Mouse (Mus musculus): Measurements from ENCODE around the gene Bcas3. TPM values are rescaled to one million over a fixed set of nuclear protein-coding genes. Genes with fewer than 3 reads are reported as not detected.

Bcas3 gene
- polyA plus RNA-seq, 1 experiment: 37.8 TPM

GRCm38 (mm10) chr11:85777950-85778349 is 425.0 kb downstream of the Bcas3 start:
- Histone ChIP-seq H3K9ac (ENCODE audit: low read depth, poor library complexity, severe bottlenecking) (no peak overlapping the region), H3K27me3 (ENCODE audit: control insufficient read depth, insufficient read depth, low read length, poor library complexity, severe bottlenecking) (no peaks in the 10 kb centered on the region), H3K36me3 (ENCODE audit: control insufficient read depth, insufficient read depth, low read length, poor library complexity, severe bottlenecking) (no peaks in the 10 kb centered on the region), H3K27ac (ENCODE audit: insufficient read depth, low read length) (no peak overlapping the region), H3K4me1 (ENCODE audit: control insufficient read depth, insufficient read depth, low read length) (no peaks in the 10 kb centered on the region), H3K9me3 (replicated peaks; ENCODE audit: control insufficient read depth, insufficient read depth, low read length, poor library complexity, severe bottlenecking) (no peaks in the 10 kb centered on the region), H3K4me3 (ENCODE audit: low read depth, low read length) (no peak overlapping the region)
- TF ChIP-seq EP300 (IDR thresholded peaks at IDR 0.05; ENCODE audit: insufficient read depth, low read depth, low read length) (no peak), POLR2A (IDR thresholded peaks at IDR 0.05; ENCODE audit: insufficient read depth, low read length) (no peak), CTCF (IDR thresholded peaks at IDR 0.05; ENCODE audit: low read depth, low read length) (no peak)

DNA sequence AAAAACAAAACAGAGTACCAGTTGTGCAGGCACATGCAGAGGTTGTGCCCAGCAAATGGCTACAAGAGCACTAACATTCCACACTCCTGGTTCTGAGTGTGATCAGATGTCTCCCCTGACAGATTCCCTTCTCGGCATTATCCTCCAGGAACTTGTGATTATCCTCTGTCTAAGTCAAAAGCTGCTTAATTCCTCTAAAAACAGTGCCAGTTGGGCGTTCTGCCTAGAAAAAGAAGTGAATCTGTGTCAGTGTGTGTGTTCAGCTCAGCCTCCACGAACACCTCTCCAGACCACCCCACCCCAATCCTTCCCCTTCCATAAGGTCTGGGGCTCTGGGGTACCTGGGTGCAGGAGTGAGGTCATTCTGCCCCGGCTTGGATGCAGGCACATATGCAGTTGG is 427.3 kb downstream of the Bcas3 start:
- Histone ChIP-seq H3K9ac (ENCODE audit: low read depth, poor library complexity, severe bottlenecking) (no peak overlapping the region), H3K9me3 (replicated peaks; ENCODE audit: control insufficient read depth, insufficient read depth, low read length, poor library complexity, severe bottlenecking) (no peaks in the 10 kb centered on the region), H3K27me3 (ENCODE audit: control insufficient read depth, insufficient read depth, low read length, poor library complexity, severe bottlenecking) (no peaks in the 10 kb centered on the region), H3K4me3 (ENCODE audit: low read depth, low read length) (no peak overlapping the region), H3K36me3 (ENCODE audit: control insufficient read depth, insufficient read depth, low read length, poor library complexity, severe bottlenecking) (no peaks in the 10 kb centered on the region), H3K27ac (ENCODE audit: insufficient read depth, low read length) (no peak overlapping the region), H3K4me1 (ENCODE audit: control insufficient read depth, insufficient read depth, low read length) (no peaks in the 10 kb centered on the region)
- TF ChIP-seq POLR2A (IDR thresholded peaks at IDR 0.05; ENCODE audit: insufficient read depth, low read length) (no peak), EP300 (IDR thresholded peaks at IDR 0.05; ENCODE audit: insufficient read depth, low read depth, low read length) (no peak), CTCF (IDR thresholded peaks at IDR 0.05; ENCODE audit: low read depth, low read length) (no peak)

DNA sequence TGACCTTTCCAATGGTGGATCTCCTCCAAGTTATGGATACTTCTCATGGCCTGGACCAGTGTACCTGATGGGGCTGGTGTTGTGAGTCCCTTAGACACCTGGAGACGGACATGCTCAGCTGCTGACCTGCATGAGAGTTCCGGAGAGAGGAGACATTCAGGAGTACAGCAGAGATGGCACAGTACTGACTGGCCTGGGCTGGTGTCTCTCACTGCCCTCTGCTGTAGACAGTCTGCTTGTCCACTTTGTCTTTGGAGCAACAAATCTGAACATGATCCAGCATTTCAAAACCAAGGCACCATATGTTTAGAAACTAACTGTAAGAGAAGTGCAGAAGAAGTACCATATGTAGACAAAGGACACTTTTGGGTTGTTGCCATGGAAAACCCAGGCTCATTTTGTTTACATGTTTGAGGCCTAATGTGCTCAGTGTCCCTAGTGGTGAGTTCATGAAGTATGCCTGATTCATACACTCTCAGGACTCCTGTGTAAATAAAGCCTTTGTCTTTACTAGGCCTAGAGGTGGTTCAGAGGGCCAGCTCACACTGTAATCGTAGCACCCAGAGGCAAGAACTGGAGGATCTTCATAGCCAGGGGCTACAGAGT is 433.2 kb downstream of the Bcas3 start:
- H3K27me3 ChIP-seq (ENCODE audit: control insufficient read depth, insufficient read depth, low read length, poor library complexity, severe bottlenecking): no peaks in the 10 kb centered on the region
- no peak overlapping the region for H3K9ac ChIP-seq (ENCODE audit: low read depth, poor library complexity, severe bottlenecking)
- TF ChIP-seq EP300 (IDR thresholded peaks at IDR 0.05; ENCODE audit: insufficient read depth, low read depth, low read length): no peak
- no peaks in the 10 kb centered on the region for H3K36me3 ChIP-seq (ENCODE audit: control insufficient read depth, insufficient read depth, low read length, poor library complexity, severe bottlenecking)
- H3K9me3 ChIP-seq (replicated peaks; ENCODE audit: control insufficient read depth, insufficient read depth, low read length, poor library complexity, severe bottlenecking): no peaks in the 10 kb centered on the region
- no peak overlapping the region for H3K27ac ChIP-seq (ENCODE audit: insufficient read depth, low read length)
- no peaks in the 10 kb centered on the region for H3K4me1 ChIP-seq (ENCODE audit: control insufficient read depth, insufficient read depth, low read length)
- no peak overlapping the region for H3K4me3 ChIP-seq (ENCODE audit: low read depth, low read length)

DNA sequence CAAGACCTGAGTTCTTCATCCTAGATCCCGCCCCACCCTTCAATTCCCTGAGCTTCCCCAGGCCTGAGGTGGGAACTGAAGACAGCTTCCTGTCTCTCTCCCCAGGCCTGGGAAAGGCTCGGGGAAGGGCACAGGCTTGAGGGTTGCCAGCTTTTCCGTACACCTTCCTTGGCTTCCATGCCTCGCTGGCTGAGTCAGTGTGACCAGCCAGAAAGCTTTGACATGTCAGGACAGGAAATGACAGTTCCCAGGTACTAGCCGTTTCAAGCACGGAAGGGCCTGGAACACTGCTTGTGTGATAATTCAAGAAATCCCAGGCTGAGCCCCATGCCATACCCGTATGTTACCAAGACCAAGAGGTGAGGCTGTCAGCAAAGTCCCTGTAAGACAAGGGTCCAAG is 436.8 kb downstream of the Bcas3 start:
- Histone ChIP-seq H3K4me1 (ENCODE audit: control insufficient read depth, insufficient read depth, low read length) (no peaks in the 10 kb centered on the region), H3K27me3 (ENCODE audit: control insufficient read depth, insufficient read depth, low read length, poor library complexity, severe bottlenecking) (no peaks in the 10 kb centered on the region), H3K9ac (ENCODE audit: low read depth, poor library complexity, severe bottlenecking) (no peak overlapping the region), H3K27ac (ENCODE audit: insufficient read depth, low read length) (no peak overlapping the region), H3K36me3 (ENCODE audit: control insufficient read depth, insufficient read depth, low read length, poor library complexity, severe bottlenecking) (no peaks in the 10 kb centered on the region), H3K9me3 (replicated peaks; ENCODE audit: control insufficient read depth, insufficient read depth, low read length, poor library complexity, severe bottlenecking) (no peaks in the 10 kb centered on the region), H3K4me3 (ENCODE audit: low read depth, low read length) (no peak overlapping the region)
- TF ChIP-seq CTCF (IDR thresholded peaks at IDR 0.05; ENCODE audit: low read depth, low read length) (no peak), EP300 (IDR thresholded peaks at IDR 0.05; ENCODE audit: insufficient read depth, low read depth, low read length) (no peak), POLR2A (IDR thresholded peaks at IDR 0.05; ENCODE audit: insufficient read depth, low read length) (no peak)

DNA sequence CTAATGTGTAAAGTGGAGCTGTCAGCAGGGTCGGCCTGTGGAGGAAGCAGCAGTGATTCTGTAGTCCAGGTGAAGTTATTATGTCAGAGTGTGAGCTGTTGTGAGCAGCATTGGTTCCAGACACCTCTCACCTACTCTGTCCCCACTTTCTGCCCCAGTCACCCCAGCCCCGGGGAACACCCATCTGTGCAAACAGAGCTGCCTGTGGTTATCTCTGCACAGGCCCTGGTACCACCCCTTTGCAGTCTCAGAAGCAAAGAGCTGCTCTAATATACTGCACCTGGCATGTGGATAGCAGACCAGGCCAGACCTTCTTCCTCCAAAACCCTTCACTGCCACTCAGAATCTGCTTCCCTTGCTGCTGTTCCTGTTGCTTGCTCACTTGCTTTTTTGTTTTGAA is 437.3 kb downstream of the Bcas3 start:
- Histone ChIP-seq H3K4me1 (ENCODE audit: control insufficient read depth, insufficient read depth, low read length) (no peaks in the 10 kb centered on the region), H3K36me3 (ENCODE audit: control insufficient read depth, insufficient read depth, low read length, poor library complexity, severe bottlenecking) (no peaks in the 10 kb centered on the region), H3K4me3 (ENCODE audit: low read depth, low read length) (no peak overlapping the region), H3K9me3 (replicated peaks; ENCODE audit: control insufficient read depth, insufficient read depth, low read length, poor library complexity, severe bottlenecking) (no peaks in the 10 kb centered on the region), H3K27me3 (ENCODE audit: control insufficient read depth, insufficient read depth, low read length, poor library complexity, severe bottlenecking) (no peaks in the 10 kb centered on the region), H3K27ac (ENCODE audit: insufficient read depth, low read length) (no peak overlapping the region), H3K9ac (ENCODE audit: low read depth, poor library complexity, severe bottlenecking) (no peak overlapping the region)
- TF ChIP-seq EP300 (IDR thresholded peaks at IDR 0.05; ENCODE audit: insufficient read depth, low read depth, low read length): no peak
- no peak for TF ChIP-seq POLR2A (IDR thresholded peaks at IDR 0.05; ENCODE audit: insufficient read depth, low read length)
- TF ChIP-seq CTCF (IDR thresholded peaks at IDR 0.05; ENCODE audit: low read depth, low read length): no peak

- TF ChIP-seq CTCF (IDR thresholded peaks at IDR 0.05; ENCODE audit: low read depth, low read length) (no peak), POLR2A (IDR thresholded peaks at IDR 0.05; ENCODE audit: insufficient read depth, low read length) (no peak), EP300 (IDR thresholded peaks at IDR 0.05; ENCODE audit: insufficient read depth, low read depth, low read length) (no peak)
- no peaks in the 10 kb centered on the region for H3K4me1 ChIP-seq (ENCODE audit: control insufficient read depth, insufficient read depth, low read length)
Measured at GRCm38 (mm10) chr11:85791212-85791611, 438.2 kb downstream of the Bcas3 start.

More at GRCm38 (mm10) chr11:85791212-85791611, 438.2 kb downstream of the Bcas3 start:
- Histone ChIP-seq H3K27me3 (ENCODE audit: control insufficient read depth, insufficient read depth, low read length, poor library complexity, severe bottlenecking) (no peaks in the 10 kb centered on the region), H3K9me3 (replicated peaks; ENCODE audit: control insufficient read depth, insufficient read depth, low read length, poor library complexity, severe bottlenecking) (no peaks in the 10 kb centered on the region), H3K9ac (ENCODE audit: low read depth, poor library complexity, severe bottlenecking) (no peak overlapping the region), H3K4me3 (ENCODE audit: low read depth, low read length) (no peak overlapping the region), H3K36me3 (ENCODE audit: control insufficient read depth, insufficient read depth, low read length, poor library complexity, severe bottlenecking) (no peaks in the 10 kb centered on the region), H3K27ac (ENCODE audit: insufficient read depth, low read length) (no peak overlapping the region)
